Mouse (Mus musculus): ENCODE measurements at regions not wholly inside any gene's neighbourhood (a gene's known extent, or its start where the extent isn't known, plus 50 kb on each side); places are given as distances from the start of the nearest gene placed in this dataset.
A peak's percentile ranks its signal among the peaks of the same experiment; 100 is the strongest.

DNA sequence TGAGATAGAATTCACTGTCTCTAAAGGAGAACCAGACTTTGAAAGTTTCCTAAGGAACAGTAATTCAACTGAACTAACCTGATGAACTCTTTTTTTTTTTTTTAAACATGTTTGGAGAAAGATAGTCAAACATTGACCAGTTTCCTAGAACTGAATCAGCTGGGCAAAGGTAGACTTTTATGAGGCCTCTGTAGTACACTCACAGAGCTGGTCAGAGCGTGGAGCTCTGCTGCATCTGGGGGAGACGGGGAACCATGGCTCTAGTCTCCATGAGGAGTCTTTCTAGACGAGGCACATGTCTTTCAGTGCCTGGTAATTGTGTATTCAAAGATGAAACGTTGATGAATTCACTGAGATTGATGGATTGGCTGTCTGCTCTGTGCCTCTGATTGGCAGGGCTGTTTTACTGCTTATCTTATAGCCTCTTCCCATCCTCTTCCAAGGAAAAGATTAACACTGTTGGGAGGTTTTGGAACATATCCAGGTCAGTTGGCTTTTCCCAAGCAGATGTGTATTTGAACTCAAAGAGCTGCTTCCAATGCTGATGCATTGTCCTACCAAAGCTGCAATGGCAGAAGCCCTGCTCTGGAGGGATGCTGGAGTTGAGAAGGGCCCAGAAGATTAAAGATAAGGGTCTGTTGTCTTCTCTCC, 122.5 kb upstream of the Maf start:
- no peak overlapping the region for H3K9ac ChIP-seq (ENCODE audit: low read length)
- no peaks in the 10 kb centered on the region for H3K27me3 ChIP-seq (ENCODE audit: control insufficient read depth, insufficient read depth, low read length)
- no peak overlapping the region for H3K27ac ChIP-seq (ENCODE audit: low read length)
- 50% methylated on average over 4 of the region's 4 CpGs for WGBS
- ATAC-seq (ENCODE audit: insufficient read depth, low FRiP score) = no peak
- no peak overlapping the region for H3K4me3 ChIP-seq (replicated peaks; ENCODE audit: low read length)
- no peak overlapping the region for H3K4me2 ChIP-seq (ENCODE audit: low read depth, low read length)
- no peaks in the 10 kb centered on the region for H3K9me3 ChIP-seq (replicated peaks; ENCODE audit: control insufficient read depth, low read length)
- peaks cover 12% of the 10 kb centered on the region for H3K4me1 ChIP-seq (ENCODE audit: control insufficient read depth, insufficient read depth, low read length)
- no peaks in the 10 kb centered on the region for H3K36me3 ChIP-seq (ENCODE audit: control insufficient read depth, insufficient read depth, low read length)

DNA sequence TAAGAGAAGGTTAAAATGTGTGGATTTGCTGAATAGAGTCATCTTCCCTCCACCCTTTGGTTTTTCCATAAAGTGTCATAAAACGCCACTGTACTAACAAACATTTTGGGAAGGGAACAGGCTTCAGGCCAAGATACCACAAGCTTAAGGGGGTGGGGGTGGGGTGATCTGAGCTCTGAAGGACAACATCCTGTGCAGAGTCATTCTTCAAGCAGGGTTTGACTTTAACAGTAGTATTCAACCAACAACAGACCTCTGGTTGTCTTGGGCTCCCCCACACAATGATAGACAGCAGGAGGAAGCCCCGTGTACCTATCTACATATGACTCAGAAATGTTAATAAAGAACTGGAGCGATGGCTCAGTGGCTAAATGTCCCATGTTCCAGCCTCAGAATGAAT, 118.9 kb upstream of the Maf start:
- ATAC-seq (ENCODE audit: insufficient read depth, low FRiP score) = 0 out of 2 replicates have a peak, but pooled peaks have one; percentile 33
- 47% methylated on average over 3 of the region's 3 CpGs for WGBS
- Histone ChIP-seq H3K36me3 (ENCODE audit: control insufficient read depth, insufficient read depth, low read length) (no peaks in the 10 kb centered on the region), H3K4me3 (replicated peaks; ENCODE audit: low read length) (no peak overlapping the region), H3K4me1 (ENCODE audit: control insufficient read depth, insufficient read depth, low read length) (peaks cover 12% of the 10 kb centered on the region), H3K9ac (ENCODE audit: low read length) (no peak overlapping the region), H3K27me3 (ENCODE audit: control insufficient read depth, insufficient read depth, low read length) (no peaks in the 10 kb centered on the region), H3K4me2 (ENCODE audit: low read depth, low read length) (no peak overlapping the region), H3K27ac (ENCODE audit: low read length) (no peak overlapping the region), H3K9me3 (replicated peaks; ENCODE audit: control insufficient read depth, low read length) (no peaks in the 10 kb centered on the region)

DNA sequence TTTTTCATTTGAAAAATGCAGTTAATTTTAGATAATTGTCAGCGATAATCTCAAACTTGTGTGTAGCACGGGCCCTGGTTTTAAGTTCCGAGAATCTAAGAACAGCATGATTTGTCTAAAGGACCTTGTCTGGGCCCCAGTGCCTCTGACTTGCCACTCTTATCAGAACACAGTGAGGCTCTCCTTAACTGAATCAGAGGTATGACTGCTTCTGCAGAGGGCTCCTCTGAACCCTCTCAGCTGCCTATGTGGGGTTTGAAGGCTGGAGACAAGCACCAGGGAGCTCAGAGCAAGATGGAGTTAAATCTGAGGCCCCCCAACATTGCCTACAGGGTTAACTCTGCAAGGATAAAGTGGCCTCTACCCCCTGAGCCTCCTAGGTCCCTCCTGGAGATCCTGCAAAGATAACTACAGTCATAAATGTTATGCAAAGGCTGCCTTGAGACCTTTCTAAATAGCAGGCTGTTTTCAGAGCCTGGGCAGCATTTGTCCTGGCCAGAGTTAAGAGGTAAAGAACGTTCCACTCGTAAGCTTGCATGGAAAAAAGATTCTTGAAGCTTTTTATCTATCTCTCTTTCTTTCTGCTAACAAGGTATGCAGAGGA, 118.4 kb upstream of the Maf start:
- ATAC-seq (ENCODE audit: insufficient read depth, low FRiP score) = 0 out of 2 replicates have a peak, but pooled peaks have one; percentile 21
- WGBS = 51% methylated on average over 5 of the region's 5 CpGs

DNA sequence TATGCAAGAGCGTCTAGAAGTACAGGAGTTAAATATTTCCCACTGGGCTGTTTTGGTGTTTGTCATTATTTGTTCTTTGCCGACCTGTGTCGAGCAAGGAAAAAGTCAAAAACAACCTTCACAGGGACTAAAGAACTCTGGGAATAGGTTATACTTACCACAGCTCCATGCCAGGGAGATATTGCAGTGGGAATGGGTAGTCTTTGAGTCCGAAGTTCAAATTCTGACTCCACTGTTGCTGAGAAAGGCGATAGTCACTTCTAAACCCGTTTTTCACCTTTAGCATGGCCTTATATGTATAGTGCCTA, 116.8 kb upstream of the Maf start:
- 87% methylated on average over 6 of the region's 6 CpGs for WGBS
- Histone ChIP-seq H3K27ac (ENCODE audit: low read length) (no peak overlapping the region), H3K36me3 (ENCODE audit: control insufficient read depth, insufficient read depth, low read length) (no peaks in the 10 kb centered on the region), H3K4me2 (ENCODE audit: low read depth, low read length) (no peak overlapping the region), H3K4me1 (ENCODE audit: control insufficient read depth, insufficient read depth, low read length) (peaks cover 12% of the 10 kb centered on the region), H3K9me3 (replicated peaks; ENCODE audit: control insufficient read depth, low read length) (no peaks in the 10 kb centered on the region), H3K4me3 (replicated peaks; ENCODE audit: low read length) (no peak overlapping the region), H3K27me3 (ENCODE audit: control insufficient read depth, insufficient read depth, low read length) (no peaks in the 10 kb centered on the region), H3K9ac (ENCODE audit: low read length) (no peak overlapping the region)
- ATAC-seq (ENCODE audit: insufficient read depth, low FRiP score) = no peak

More for the DNA sequence above, 118.4 kb upstream of the Maf start:
- Histone ChIP-seq H3K9ac (ENCODE audit: low read length) (no peak overlapping the region), H3K4me3 (replicated peaks; ENCODE audit: low read length) (no peak overlapping the region), H3K36me3 (ENCODE audit: control insufficient read depth, insufficient read depth, low read length) (no peaks in the 10 kb centered on the region), H3K4me2 (ENCODE audit: low read depth, low read length) (no peak overlapping the region), H3K9me3 (replicated peaks; ENCODE audit: control insufficient read depth, low read length) (no peaks in the 10 kb centered on the region), H3K4me1 (ENCODE audit: control insufficient read depth, insufficient read depth, low read length) (peaks cover 12% of the 10 kb centered on the region), H3K27me3 (ENCODE audit: control insufficient read depth, insufficient read depth, low read length) (no peaks in the 10 kb centered on the region), H3K27ac (ENCODE audit: low read length) (no peak overlapping the region)

DNA sequence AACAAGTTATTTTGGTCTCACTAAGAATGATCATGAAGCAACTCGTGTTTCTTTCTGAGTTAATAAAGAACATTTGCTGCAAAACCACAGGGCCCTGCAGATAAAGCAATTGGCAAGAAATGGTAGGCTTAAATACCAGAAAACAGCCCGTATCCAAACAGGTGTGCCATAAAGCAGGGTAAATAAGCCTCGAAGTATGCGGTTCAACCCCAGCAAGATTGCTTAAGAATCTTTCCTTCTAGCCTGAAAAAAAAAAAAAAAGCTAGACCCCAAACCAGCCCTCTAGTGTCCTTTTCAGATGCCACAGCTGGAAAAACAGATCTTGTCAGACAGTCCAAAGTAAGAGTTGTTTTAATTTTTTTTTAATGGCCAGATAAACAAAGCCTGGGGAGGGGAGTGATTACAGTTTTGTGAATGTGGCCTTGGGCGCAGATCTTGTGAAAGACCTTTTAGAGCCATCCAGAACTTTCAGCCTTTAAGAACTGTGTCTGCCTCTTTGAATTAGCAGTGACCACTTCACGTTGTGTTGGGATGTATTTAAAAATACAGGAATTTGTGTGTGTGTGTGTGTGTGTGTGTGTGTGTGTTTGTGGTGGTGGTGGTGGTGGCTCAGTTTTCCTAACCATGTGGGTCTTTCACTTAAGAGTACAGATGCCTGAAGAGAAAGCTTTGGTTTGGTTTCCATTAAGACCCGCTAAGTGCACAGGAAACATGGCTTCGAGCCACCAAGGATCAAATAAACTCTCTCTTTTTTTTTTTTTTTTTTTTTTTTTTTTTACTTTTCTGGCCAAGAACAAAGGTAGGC, 116.3 kb upstream of the Maf start:
- Histone ChIP-seq H3K27ac (ENCODE audit: low read length) (no peak overlapping the region), H3K27me3 (ENCODE audit: control insufficient read depth, insufficient read depth, low read length) (no peaks in the 10 kb centered on the region), H3K9ac (ENCODE audit: low read length) (no peak overlapping the region), H3K4me1 (ENCODE audit: control insufficient read depth, insufficient read depth, low read length) (peaks cover 12% of the 10 kb centered on the region), H3K36me3 (ENCODE audit: control insufficient read depth, insufficient read depth, low read length) (no peaks in the 10 kb centered on the region), H3K4me3 (replicated peaks; ENCODE audit: low read length) (no peak overlapping the region), H3K9me3 (replicated peaks; ENCODE audit: control insufficient read depth, low read length) (no peaks in the 10 kb centered on the region), H3K4me2 (ENCODE audit: low read depth, low read length) (no peak overlapping the region)
- 74% methylated on average over 8 of the region's 8 CpGs for whole genome bisulfite sequencing
- ATAC-seq (ENCODE audit: insufficient read depth, low FRiP score) = no peak

DNA sequence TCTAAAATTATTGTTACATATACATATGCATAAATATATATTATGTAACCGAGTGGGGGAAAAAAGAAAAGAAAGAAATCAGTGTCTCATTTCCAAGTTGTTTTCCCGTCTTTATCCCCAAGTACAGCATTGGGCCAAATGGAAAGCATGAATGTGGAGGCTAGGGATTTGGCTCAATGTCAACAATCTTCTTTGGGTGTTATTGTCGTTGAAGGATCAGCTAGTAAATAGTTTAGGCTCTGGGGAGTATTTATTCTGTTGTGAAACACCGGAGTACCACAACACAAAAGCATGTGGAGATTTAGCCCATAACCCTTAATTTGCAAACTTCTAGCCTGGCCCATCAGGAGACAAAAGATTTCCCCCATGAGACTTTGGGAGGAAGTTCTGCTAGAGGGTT, 105.8 kb upstream of the Maf start:
- Histone ChIP-seq H3K4me3 (replicated peaks; ENCODE audit: low read length) (no peak overlapping the region), H3K4me1 (ENCODE audit: control insufficient read depth, insufficient read depth, low read length) (no peaks in the 10 kb centered on the region), H3K27ac (ENCODE audit: low read length) (no peak overlapping the region), H3K9ac (ENCODE audit: low read length) (no peak overlapping the region), H3K9me3 (replicated peaks; ENCODE audit: control insufficient read depth, low read length) (no peaks in the 10 kb centered on the region), H3K36me3 (ENCODE audit: control insufficient read depth, insufficient read depth, low read length) (no peaks in the 10 kb centered on the region), H3K27me3 (ENCODE audit: control insufficient read depth, insufficient read depth, low read length) (no peaks in the 10 kb centered on the region), H3K4me2 (ENCODE audit: low read depth, low read length) (no peak overlapping the region)
- ATAC-seq (ENCODE audit: insufficient read depth, low FRiP score) = no peak
- 58% methylated on average over 4 of the region's 4 CpGs for WGBS

DNA sequence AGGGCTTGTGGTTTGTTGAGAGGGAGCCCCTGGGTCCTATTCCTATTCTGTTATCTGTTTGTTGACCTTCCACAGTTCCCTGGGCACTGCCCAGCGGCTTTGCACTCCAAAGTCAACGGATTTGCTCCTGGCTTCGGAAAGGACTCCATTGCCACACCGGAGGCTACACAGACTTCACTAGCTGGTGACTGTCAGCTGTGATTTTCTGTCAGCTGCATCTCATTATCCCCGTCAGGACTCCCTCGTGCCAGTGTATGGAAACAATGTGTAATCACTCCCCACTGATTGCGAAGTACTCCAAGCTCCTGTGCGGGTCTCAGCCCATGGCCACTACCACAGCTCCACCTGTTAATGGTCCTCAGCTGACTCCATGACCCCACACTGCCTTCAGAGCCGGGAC, 99.0 kb upstream of the Maf start:
- H3K4me3 ChIP-seq (replicated peaks; ENCODE audit: low read length) = no peak overlapping the region
- H3K36me3 ChIP-seq (ENCODE audit: control insufficient read depth, insufficient read depth, low read length) = no peaks in the 10 kb centered on the region
- H3K4me2 ChIP-seq (ENCODE audit: low read depth, low read length) = no peak overlapping the region
- H3K27ac ChIP-seq (ENCODE audit: low read length) = no peak overlapping the region
- no peaks in the 10 kb centered on the region; the same call in 1 of the 2 replicates for H3K27me3 ChIP-seq (ENCODE audit: control insufficient read depth, insufficient read depth, low read length)
- H3K4me1 ChIP-seq (ENCODE audit: control insufficient read depth, insufficient read depth, low read length) = no peaks in the 10 kb centered on the region
- H3K9ac ChIP-seq (ENCODE audit: low read length) = no peak overlapping the region
- H3K9me3 ChIP-seq (replicated peaks; ENCODE audit: control insufficient read depth, low read length) = no peaks in the 10 kb centered on the region
- no peak for ATAC-seq (ENCODE audit: insufficient read depth, low FRiP score)
- WGBS = 45% methylated on average over 9 of the region's 9 CpGs

DNA sequence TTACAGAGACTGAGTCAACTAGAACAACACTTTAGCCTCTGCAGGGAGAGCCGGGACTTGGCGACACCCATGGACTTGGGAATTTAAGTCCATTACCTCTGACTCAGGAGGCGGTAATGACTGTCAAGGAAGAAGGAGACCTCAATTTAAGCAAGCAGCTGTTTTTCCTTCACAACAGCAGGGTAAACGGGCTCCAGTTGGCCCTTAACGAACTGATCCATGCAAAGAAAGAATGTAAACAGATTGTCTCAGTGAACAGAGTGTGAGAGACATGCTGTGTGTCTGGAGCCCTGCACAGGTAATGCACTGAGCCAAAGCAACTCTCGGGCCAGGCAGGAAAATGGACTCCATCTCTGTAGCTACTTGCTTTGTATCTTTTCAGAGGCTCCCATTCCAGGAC, 98.5 kb upstream of the Maf start:
- Histone ChIP-seq H3K27ac (ENCODE audit: low read length) (no peak overlapping the region), H3K4me1 (ENCODE audit: control insufficient read depth, insufficient read depth, low read length) (no peaks in the 10 kb centered on the region), H3K36me3 (ENCODE audit: control insufficient read depth, insufficient read depth, low read length) (no peaks in the 10 kb centered on the region), H3K4me3 (replicated peaks; ENCODE audit: low read length) (no peak overlapping the region), H3K4me2 (ENCODE audit: low read depth, low read length) (no peak overlapping the region), H3K9ac (ENCODE audit: low read length) (no peak overlapping the region), H3K27me3 (ENCODE audit: control insufficient read depth, insufficient read depth, low read length) (no peaks in the 10 kb centered on the region; the same call in 1 of the 2 replicates), H3K9me3 (replicated peaks; ENCODE audit: control insufficient read depth, low read length) (no peaks in the 10 kb centered on the region)
- ATAC-seq (ENCODE audit: insufficient read depth, low FRiP score) = no peak
- WGBS = 42% methylated on average over 6 of the region's 6 CpGs

DNA sequence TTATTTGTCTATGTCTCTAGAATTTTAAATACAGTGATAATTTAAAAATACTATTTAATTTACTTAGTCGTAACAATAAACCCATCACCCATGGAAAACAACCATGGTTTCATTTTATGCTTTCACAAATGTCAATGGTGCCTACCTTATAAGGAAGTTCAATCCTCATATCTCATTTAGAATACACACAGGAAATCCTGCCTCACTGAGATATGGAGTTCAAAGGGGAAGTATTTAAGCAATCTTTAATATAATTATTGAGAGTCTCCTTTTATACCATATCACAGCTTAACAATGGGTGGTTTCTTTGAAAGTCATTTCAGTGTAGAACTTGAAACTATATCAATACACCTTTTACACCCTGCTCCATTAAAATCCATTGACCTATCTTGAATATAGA, 86.0 kb upstream of the Maf start:
- H3K36me3 ChIP-seq (ENCODE audit: control insufficient read depth, insufficient read depth, low read length) = no peaks in the 10 kb centered on the region
- 80% methylated on average over 1 of the region's 1 CpGs for WGBS
- no peak overlapping the region for H3K4me2 ChIP-seq (ENCODE audit: low read depth, low read length)
- no peak overlapping the region for H3K4me3 ChIP-seq (replicated peaks; ENCODE audit: low read length)
- no peak overlapping the region for H3K27ac ChIP-seq (ENCODE audit: low read length)
- H3K9ac ChIP-seq (ENCODE audit: low read length) = no peak overlapping the region
- no peaks in the 10 kb centered on the region for H3K4me1 ChIP-seq (ENCODE audit: control insufficient read depth, insufficient read depth, low read length)
- H3K9me3 ChIP-seq (replicated peaks; ENCODE audit: control insufficient read depth, low read length) = no peaks in the 10 kb centered on the region
- H3K27me3 ChIP-seq (ENCODE audit: control insufficient read depth, insufficient read depth, low read length) = no peaks in the 10 kb centered on the region
- no peak for ATAC-seq (ENCODE audit: insufficient read depth, low FRiP score)

All from stomach, embryonic 16.5 days (tissue).